Mouse (Mus musculus) heart, embryonic 14.5 days (tissue): ENCODE results near the gene Aaed1. TPM values are rescaled to one million over a fixed set of nuclear protein-coding genes. Genes with fewer than 3 reads are reported as not detected.

Experiments
- ATAC-seq: fragments of 200-750 bp; cut with Nextera tagmentation; 2 replicates; pipeline ENCODE4 v1.8.0; 2017; ENCODE audit warnings: low read depth, moderate TSS enrichment; ENCODE audit not compliant: insufficient number of reproducible peaks, insufficient read depth, low FRiP score
- H3K27ac ChIP-seq, 2 experiments: fragments of 200-500 bp in 1 of 2; fragments of 300-500 bp in 1 of 2; sonication (generic) in 1 of 2; replicated peaks in 1 of 2; 2 replicates each; pipeline ENCODE4 v1.5.1; 2012 to 2014; ENCODE audit warnings: low read depth in 2 of 2, low read length in 2 of 2, control low read depth in 1 of 2, mild to moderate bottlenecking in 1 of 2, mixed read lengths in 1 of 2; ENCODE audit not compliant: control insufficient read depth in 1 of 2, insufficient read depth in 1 of 2
- H3K27me3 ChIP-seq: fragments of 300-500 bp; sonication (generic); 2 replicates; pipeline ENCODE4 v1.6.1; 2014; ENCODE audit warnings: mild to moderate bottlenecking, low read length, control low read depth; ENCODE audit not compliant: control insufficient read depth, insufficient read depth
- H3K36me3 ChIP-seq: fragments of 300-500 bp; sonication (generic); 2 replicates; pipeline ENCODE4 v1.6.1; 2014; ENCODE audit warnings: mild to moderate bottlenecking, control low read depth, low read length, mixed read lengths; ENCODE audit not compliant: control insufficient read depth, insufficient read depth
- H3K4me1 ChIP-seq, 2 experiments: fragments of 200-500 bp in 1 of 2; fragments of 300-500 bp in 1 of 2; sonication (generic) in 1 of 2; 2 replicates each; pipeline ENCODE4 v1.6.1; 2012 to 2014; ENCODE audit warnings: low read length in 2 of 2, control low read depth in 1 of 2, mixed read lengths in 1 of 2; ENCODE audit not compliant: control insufficient read depth in 2 of 2, insufficient read depth in 2 of 2
- H3K4me2 ChIP-seq: fragments of 300-500 bp; sonication (generic); 2 replicates; pipeline ENCODE4 v1.6.1; 2014; ENCODE audit warnings: mild to moderate bottlenecking, low read length
- H3K4me3 ChIP-seq, 2 experiments: fragments of 200-500 bp in 1 of 2; fragments of 300-500 bp in 1 of 2; sonication (generic) in 1 of 2; 2 replicates each; pipeline ENCODE4 v1.5.1; 2012 to 2014; ENCODE audit warnings: low read length in 2 of 2, mild to moderate bottlenecking in 2 of 2, control low read depth in 1 of 2, low read depth in 1 of 2, moderate library complexity in 1 of 2; ENCODE audit not compliant: control insufficient read depth in 1 of 2, insufficient read depth in 1 of 2
- H3K9ac ChIP-seq: fragments of 300-500 bp; sonication (generic); 2 replicates; pipeline ENCODE4 v1.6.1; 2014; ENCODE audit warnings: mild to moderate bottlenecking, low read length
- H3K9me3 ChIP-seq: fragments of 300-500 bp; sonication (generic); 2 replicates; pipeline ENCODE4 v1.6.1; 2016; ENCODE audit warnings: low read length, control low read depth; ENCODE audit not compliant: control insufficient read depth
- WGBS: fragments of 180-500 bp; shearing (Covaris S2); extraction: QIAGEN DNeasy Blood & Tissue Kit; methylation state at CpG from one replicate; pipeline ENCODE4 v1.1.7; 2014; 5-methylcytosine and 5-hydroxymethylcytosine counted together
- polyA plus RNA-seq: library from polyadenylated mRNA; unstranded; fragments of >200 nt; fragmentation: Nextera tagmentation; extraction: Ambion mirVana; gene quantifications from 2 replicates; pipeline ENCODE4 v1.2.1, GENCODE M21; 2014

Aaed1 gene
- polyA plus RNA-seq, 1 experiment from 2014 or later, result 78.3 TPM

DNA sequence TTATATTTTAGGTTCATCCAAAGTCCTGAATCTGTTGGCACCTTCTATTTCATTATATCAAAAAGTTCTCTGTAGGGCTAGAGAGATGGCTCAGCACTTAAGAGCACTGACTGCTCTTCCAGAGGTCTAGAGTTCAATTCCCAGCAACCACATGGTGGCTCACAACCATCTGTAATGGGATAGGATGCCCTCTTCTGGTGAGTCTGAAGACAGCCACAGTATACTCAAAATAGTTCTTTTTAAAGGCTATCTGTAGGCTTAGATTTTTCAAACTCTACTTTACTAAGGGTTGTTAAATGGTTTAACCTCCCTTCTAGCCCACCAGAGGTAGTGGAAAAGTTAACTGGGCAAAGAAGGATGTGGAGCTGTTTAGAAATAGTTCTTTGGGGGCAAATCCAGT lies 7.3 kb upstream of the Aaed1 start:
- Histone ChIP-seq H3K27ac (no peak overlapping the region), H3K9ac (no peak overlapping the region), H3K27me3 (no peaks in the 10 kb centered on the region), H3K4me3 (no peak overlapping the region), H3K4me2 (no peak overlapping the region), H3K4me1 (no peaks in the 10 kb centered on the region), H3K36me3 (no peaks in the 10 kb centered on the region), H3K9me3 (no peaks in the 10 kb centered on the region)
- ATAC-seq, result no peak

DNA sequence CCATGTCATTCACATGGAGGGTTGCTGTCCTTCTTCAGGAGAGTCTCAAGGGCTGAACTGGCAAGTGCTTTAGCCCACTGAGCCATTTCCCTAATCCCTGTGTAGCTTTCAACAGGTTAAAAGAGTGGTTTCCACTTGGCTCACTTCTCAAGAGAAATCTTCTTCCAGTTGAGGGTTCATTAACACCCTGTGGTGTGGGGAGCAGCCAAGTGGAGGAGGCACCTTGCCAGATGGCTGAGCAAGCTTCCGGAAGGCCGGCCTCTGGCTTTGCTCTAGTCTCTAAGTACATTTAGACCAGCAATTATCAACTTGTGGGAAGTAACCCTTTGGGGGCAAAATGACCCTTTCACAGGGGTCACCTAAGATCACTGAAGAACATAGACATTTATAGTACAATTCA lies 5.8 kb upstream of the Aaed1 start:
- Histone ChIP-seq H3K36me3 (no peaks in the 10 kb centered on the region), H3K4me3 (no peak overlapping the region), H3K27me3 (no peaks in the 10 kb centered on the region), H3K4me1 (no peaks in the 10 kb centered on the region), H3K9me3 (no peaks in the 10 kb centered on the region), H3K4me2 (no peak overlapping the region), H3K27ac (no peak overlapping the region), H3K9ac (no peak overlapping the region)
- ATAC-seq, result no peak
- 46% methylated on average over 2 of the region's 2 CpGs for WGBS

DNA sequence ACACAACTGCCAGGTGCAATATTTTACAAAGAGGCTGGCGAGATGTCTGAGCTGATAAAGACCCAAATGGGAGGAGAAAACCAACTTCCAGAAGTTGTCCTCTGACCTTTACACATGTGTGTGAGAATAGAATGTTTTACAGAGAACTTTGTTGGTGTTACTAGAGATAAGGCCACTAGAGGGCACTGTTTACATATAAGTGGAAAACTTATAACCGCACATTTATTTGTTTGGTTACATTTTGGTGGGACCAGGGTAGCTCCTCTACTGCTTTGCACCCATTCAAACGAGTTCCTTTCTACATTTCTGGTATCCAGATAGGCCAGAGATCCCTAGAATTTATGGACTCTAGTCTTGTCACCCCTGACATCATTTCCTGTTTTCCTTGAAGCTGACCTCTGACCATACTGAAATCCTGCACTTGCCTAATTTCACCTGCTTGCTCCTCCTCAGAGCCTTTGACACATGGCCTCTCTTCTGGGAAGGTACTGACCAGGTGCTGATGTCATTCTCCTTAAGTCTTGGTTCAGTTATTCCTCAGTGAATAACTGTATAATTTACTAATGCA lies 3.1 kb upstream of the Aaed1 start:
- peaks cover 2 to 10% of the 10 kb centered on the region in 2 experiments for H3K4me1 ChIP-seq
- H3K4me2 ChIP-seq, result no peak overlapping the region
- H3K4me3 ChIP-seq, result no peak overlapping the region
- WGBS, result 3% methylated on average over 3 of the region's 3 CpGs
- no peaks in the 10 kb centered on the region for H3K27me3 ChIP-seq
- no peaks in the 10 kb centered on the region for H3K36me3 ChIP-seq
- H3K27ac ChIP-seq, result no peak overlapping the region
- H3K9ac ChIP-seq, result no peak overlapping the region
- H3K9me3 ChIP-seq, result no peaks in the 10 kb centered on the region
- ATAC-seq, result no peak

DNA sequence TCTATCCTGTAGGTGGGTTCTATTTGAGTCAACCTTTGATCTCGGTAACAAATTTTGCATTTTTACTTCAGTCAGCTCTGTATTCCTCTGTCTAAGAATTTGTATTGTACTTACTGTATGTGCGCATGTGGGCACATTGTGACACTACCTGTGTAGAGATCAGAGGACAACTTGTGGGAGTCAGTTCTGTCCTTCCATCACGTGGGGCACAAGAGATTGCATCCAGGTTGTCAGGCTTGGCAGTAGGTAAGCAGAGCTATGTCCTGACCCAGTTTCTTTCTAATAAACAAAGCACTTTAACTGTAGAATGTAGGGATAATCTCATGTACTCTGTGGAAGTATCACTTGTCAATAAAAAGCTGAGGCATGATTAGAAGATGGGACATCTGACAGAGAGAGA lies 1.5 kb upstream of the Aaed1 start:
- 67% methylated on average over 3 of the region's 3 CpGs for WGBS
- no peaks in the 10 kb centered on the region for H3K27me3 ChIP-seq
- H3K4me2 ChIP-seq, result no peak overlapping the region
- no peak overlapping the region for H3K4me3 ChIP-seq
- ATAC-seq, result no peak
- no peaks in the 10 kb centered on the region for H3K9me3 ChIP-seq
- no peak overlapping the region for H3K27ac ChIP-seq
- H3K36me3 ChIP-seq, result no peaks in the 10 kb centered on the region
- no peak overlapping the region for H3K9ac ChIP-seq
- peaks cover 13 to 24% of the 10 kb centered on the region in 2 experiments for H3K4me1 ChIP-seq

DNA sequence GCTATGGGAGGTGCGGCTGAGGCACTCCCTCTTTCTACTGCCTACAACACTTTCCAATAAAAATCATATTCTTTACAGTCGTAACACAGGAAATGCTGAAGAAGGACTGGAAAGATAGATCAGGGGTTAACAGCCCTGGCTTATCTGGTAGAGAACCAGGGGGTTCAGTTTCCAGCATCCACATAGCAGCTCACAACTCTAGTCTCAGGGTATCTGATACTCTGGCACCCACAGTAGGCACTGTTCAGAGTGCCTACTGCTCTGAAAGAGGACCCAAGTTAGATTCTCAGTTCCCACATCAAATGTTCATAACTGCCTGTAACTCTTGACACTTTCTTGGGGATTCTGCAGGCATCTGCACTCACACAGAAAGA lies 393 bp upstream of the Aaed1 start:
- Histone ChIP-seq H3K4me3 (peak overlapping the region; percentile 24 to 75; a peak in 3 of 4 replicates), H3K4me1 (peaks cover 13 to 24% of the 10 kb centered on the region in 2 experiments), H3K27ac (peak overlapping the region; percentile 28 to 98; a peak in 3 of 4 replicates), H3K9me3 (no peaks in the 10 kb centered on the region), H3K36me3 (peaks cover 8% of the 10 kb centered on the region), H3K9ac (peak overlapping the region; percentile 64), H3K4me2 (peak overlapping the region; percentile 73), H3K27me3 (no peaks in the 10 kb centered on the region)
- 2% methylated on average over 2 of the region's 2 CpGs for WGBS
- ATAC-seq, result peak; percentile 8; the same call in 1 of the 2 replicates

DNA sequence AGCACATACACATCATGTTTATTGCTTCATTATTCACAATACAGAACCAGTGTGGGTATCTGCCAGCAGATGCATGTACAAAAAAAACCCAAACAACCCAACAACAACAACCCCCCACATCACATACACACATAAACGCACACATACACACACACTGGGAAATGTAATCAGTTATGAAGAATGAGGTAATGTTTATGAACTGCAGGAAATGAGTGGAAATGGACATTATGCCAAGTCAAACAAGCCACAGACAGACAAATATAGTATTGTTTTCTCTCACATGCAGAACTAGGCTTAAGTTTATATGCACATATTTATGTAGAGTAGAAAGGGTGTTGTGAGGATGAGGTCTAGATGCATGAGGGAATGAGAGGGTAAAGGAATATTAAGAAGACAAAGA lies 1.2 kb downstream of the Aaed1 start:
- no peak for ATAC-seq
- Histone ChIP-seq H3K4me3 (peak overlapping the region in 1 of 2 experiments; percentile 75; a peak in 3 of 4 replicates), H3K4me2 (peak overlapping the region; percentile 73), H3K9ac (peak overlapping the region; percentile 91), H3K36me3 (peaks cover 24% of the 10 kb centered on the region), H3K4me1 (peaks cover 13 to 24% of the 10 kb centered on the region in 2 experiments), H3K27me3 (no peaks in the 10 kb centered on the region), H3K9me3 (no peaks in the 10 kb centered on the region), H3K27ac (peak overlapping the region in 1 of 2 experiments; percentile 98; a peak in 3 of 4 replicates)
- 50% methylated on average over 1 of the region's 1 CpGs for WGBS

DNA sequence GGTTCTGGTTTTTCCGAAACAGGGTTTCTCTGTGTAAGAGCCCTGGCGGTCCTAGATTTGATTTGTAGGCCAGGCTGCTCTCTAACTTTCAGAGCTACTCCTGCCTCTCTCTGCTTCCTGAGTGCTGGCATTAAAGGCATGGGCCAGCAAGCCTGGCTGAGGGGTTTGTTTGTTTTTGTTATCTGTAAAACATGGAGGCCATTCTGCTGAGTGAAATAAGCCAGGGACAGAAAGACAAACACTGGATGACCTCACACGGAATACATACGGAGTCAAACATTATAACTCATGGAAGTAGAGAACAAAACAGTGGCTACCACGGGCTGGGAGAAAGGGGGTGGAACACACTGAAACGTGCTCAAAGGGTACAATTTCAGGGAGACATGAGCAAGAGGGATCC lies 1.9 kb downstream of the Aaed1 start:
- Histone ChIP-seq H3K36me3 (peaks cover 28% of the 10 kb centered on the region), H3K9me3 (no peaks in the 10 kb centered on the region), H3K9ac (peak overlapping the region; percentile 35), H3K4me1 (peaks cover 13 to 24% of the 10 kb centered on the region in 2 experiments), H3K27ac (peak overlapping the region; percentile 83 to 98), H3K4me3 (peak overlapping the region; percentile 28 to 75), H3K4me2 (peak overlapping the region; percentile 73), H3K27me3 (no peaks in the 10 kb centered on the region)
- no peak for ATAC-seq
- WGBS, result 31% methylated on average over 6 of the region's 6 CpGs

DNA sequence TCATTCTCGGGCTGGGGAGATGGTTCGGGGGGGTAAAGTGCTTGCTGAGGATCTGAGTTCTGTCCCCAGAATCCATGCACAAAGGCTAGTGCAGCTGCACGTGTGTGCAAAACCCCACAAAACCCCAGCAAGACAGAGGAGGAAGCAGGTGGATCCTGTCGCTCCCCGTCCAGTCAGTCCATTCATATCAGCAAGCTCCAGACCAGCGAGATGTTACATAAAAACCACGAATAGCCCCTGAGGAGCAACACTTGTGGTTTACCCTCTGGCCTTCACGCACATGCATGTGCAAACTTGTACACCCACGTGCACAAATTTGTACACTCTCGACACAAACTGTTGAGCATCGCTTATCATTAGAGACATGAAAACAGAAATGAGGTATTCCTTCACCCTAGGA lies 2.7 kb downstream of the Aaed1 start:
- Histone ChIP-seq H3K4me1 (peaks cover 13 to 24% of the 10 kb centered on the region in 2 experiments), H3K4me2 (peak overlapping the region; percentile 73), H3K27ac (peak overlapping the region; percentile 61 to 98), H3K4me3 (0 out of 4 replicates have a peak overlapping the region, but pooled peaks of 1 of the 2 experiments have one; percentile 75), H3K9ac (peak overlapping the region; percentile 35), H3K36me3 (peaks cover 34% of the 10 kb centered on the region), H3K9me3 (no peaks in the 10 kb centered on the region), H3K27me3 (no peaks in the 10 kb centered on the region)
- 53% methylated on average over 11 of the region's 11 CpGs for WGBS
- no peak for ATAC-seq
